Mouse (Mus musculus): Measurements from ENCODE around the gene Speg. TPM values are rescaled to one million over a fixed set of nuclear protein-coding genes. Genes with fewer than 3 reads are reported as not detected.

The Speg gene
- polyA plus RNA-seq, 1 experiment from 2014 or later: 19.1 TPM

- no peaks in the 10 kb centered on the region for H3K9me3 ChIP-seq (ENCODE audit: control insufficient read depth, low read length)
- H3K9ac ChIP-seq (ENCODE audit: low read length): no peak overlapping the region
- H3K27me3 ChIP-seq (ENCODE audit: control insufficient read depth, insufficient read depth, low read length): peaks cover 10% of the 10 kb centered on the region; the same call in 1 of the 2 replicates
- H3K27ac ChIP-seq (ENCODE audit: low read depth, low read length): no peak overlapping the region
- 86% methylated on average over 3 of the region's 3 CpGs for WGBS
- no peak overlapping the region for H3K4me2 ChIP-seq (ENCODE audit: low read depth)
- H3K4me1 ChIP-seq (ENCODE audit: control insufficient read depth, insufficient read depth, low read length): peaks cover 12% of the 10 kb centered on the region
- DNase-seq (ENCODE audit: low spot score): no peak
- no peaks in the 10 kb centered on the region for H3K36me3 ChIP-seq (ENCODE audit: control insufficient read depth, insufficient read depth, low read length)
- ATAC-seq (ENCODE audit: insufficient read depth, low FRiP score, low TSS enrichment): no peak
- no peak overlapping the region for H3K4me3 ChIP-seq (ENCODE audit: low read depth, low read length)
These were observed 2.6 kb upstream of the Speg start for GRCm38 (mm10) chr1:75372450-75372849.

- Histone ChIP-seq H3K4me2 (ENCODE audit: low read depth) (no peak overlapping the region), H3K36me3 (ENCODE audit: control insufficient read depth, insufficient read depth, low read length) (no peaks in the 10 kb centered on the region), H3K27ac (ENCODE audit: low read depth, low read length) (no peak overlapping the region), H3K4me3 (ENCODE audit: low read depth, low read length) (no peak overlapping the region), H3K27me3 (ENCODE audit: control insufficient read depth, insufficient read depth, low read length) (peaks cover 12% of the 10 kb centered on the region; the same call in 1 of the 2 replicates), H3K9ac (ENCODE audit: low read length) (no peak overlapping the region), H3K4me1 (ENCODE audit: control insufficient read depth, insufficient read depth, low read length) (peaks cover 12% of the 10 kb centered on the region), H3K9me3 (ENCODE audit: control insufficient read depth, low read length) (no peaks in the 10 kb centered on the region)
- DNase-seq (ENCODE audit: low spot score): no peak
- no peak for ATAC-seq (ENCODE audit: insufficient read depth, low FRiP score, low TSS enrichment)
- 50% methylated on average over 3 of the region's 3 CpGs for WGBS
These were observed 1.8 kb upstream of the Speg start for GRCm38 (mm10) chr1:75373276-75373675.

- no peak for DNase-seq (ENCODE audit: low spot score)
- Histone ChIP-seq H3K9ac (ENCODE audit: low read length) (no peak overlapping the region), H3K4me3 (ENCODE audit: low read depth, low read length) (no peak overlapping the region), H3K36me3 (ENCODE audit: control insufficient read depth, insufficient read depth, low read length) (no peaks in the 10 kb centered on the region), H3K27ac (ENCODE audit: low read depth, low read length) (no peak overlapping the region), H3K4me2 (ENCODE audit: low read depth) (no peak overlapping the region), H3K4me1 (ENCODE audit: control insufficient read depth, insufficient read depth, low read length) (peaks cover 15% of the 10 kb centered on the region), H3K27me3 (ENCODE audit: control insufficient read depth, insufficient read depth, low read length) (peaks cover 12% of the 10 kb centered on the region; the same call in 1 of the 2 replicates), H3K9me3 (ENCODE audit: control insufficient read depth, low read length) (no peaks in the 10 kb centered on the region)
- 71% methylated on average over 2 of the region's 2 CpGs for WGBS
- ATAC-seq (ENCODE audit: insufficient read depth, low FRiP score, low TSS enrichment): no peak
These were observed 4.1 kb downstream of the Speg start for GRCm38 (mm10) chr1:75379196-75379595.

DNA sequence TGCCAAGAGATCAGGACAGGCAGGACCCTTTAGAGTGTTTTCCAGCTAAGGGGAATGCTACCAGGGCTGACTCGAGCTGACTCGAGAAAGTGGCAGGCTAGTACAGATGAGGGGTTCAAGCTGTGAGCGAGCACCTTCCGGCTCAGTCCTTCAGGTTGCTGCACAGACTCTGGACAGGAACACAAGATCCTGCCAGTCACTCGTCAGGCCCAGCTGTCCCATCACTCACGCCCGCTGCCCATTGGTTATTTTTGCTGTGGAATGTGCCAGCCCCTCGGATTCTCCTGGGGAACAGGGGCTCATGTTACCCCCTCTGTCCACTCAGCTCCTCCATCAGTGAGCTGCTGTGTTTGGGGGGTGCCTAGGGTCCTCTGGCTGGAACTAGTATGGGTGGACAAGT, 4.8 kb downstream of the Speg start:
- no peak for DNase-seq (ENCODE audit: low spot score)
- H3K4me1 ChIP-seq (ENCODE audit: control insufficient read depth, insufficient read depth, low read length): peaks cover 15% of the 10 kb centered on the region
- 70% methylated on average over 8 of the region's 8 CpGs for WGBS

DNA sequence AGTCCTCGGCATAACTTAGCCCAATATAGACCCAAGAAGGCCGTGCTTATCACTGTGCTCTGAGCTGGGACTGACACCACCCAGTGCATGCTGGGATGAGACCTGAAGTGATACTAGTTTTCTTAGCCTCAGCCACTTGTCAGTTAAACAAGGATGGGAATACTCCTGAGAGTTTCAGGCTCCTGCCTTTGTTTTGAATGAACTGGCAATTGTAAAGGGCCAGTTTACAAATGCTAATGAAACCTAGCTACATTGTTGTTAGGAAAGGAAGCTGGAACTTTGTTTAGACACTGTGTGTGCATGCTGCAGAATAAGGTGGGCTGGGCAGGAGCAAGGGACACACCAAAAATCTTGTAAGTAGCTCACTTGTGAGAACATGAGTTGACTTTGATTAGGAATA, 5.9 kb downstream of the Speg start:
- H3K4me2 ChIP-seq (ENCODE audit: low read depth): no peak overlapping the region

More for the DNA sequence above, 4.8 kb downstream of the Speg start:
- H3K4me2 ChIP-seq (ENCODE audit: low read depth): no peak overlapping the region
- no peaks in the 10 kb centered on the region for H3K9me3 ChIP-seq (ENCODE audit: control insufficient read depth, low read length)
- no peak overlapping the region for H3K27ac ChIP-seq (ENCODE audit: low read depth, low read length)
- H3K27me3 ChIP-seq (ENCODE audit: control insufficient read depth, insufficient read depth, low read length): peaks cover 12% of the 10 kb centered on the region; the same call in 1 of the 2 replicates
- H3K4me3 ChIP-seq (ENCODE audit: low read depth, low read length): no peak overlapping the region
- H3K36me3 ChIP-seq (ENCODE audit: control insufficient read depth, insufficient read depth, low read length): no peaks in the 10 kb centered on the region
- ATAC-seq (ENCODE audit: insufficient read depth, low FRiP score, low TSS enrichment): no peak
- H3K9ac ChIP-seq (ENCODE audit: low read length): no peak overlapping the region

DNA sequence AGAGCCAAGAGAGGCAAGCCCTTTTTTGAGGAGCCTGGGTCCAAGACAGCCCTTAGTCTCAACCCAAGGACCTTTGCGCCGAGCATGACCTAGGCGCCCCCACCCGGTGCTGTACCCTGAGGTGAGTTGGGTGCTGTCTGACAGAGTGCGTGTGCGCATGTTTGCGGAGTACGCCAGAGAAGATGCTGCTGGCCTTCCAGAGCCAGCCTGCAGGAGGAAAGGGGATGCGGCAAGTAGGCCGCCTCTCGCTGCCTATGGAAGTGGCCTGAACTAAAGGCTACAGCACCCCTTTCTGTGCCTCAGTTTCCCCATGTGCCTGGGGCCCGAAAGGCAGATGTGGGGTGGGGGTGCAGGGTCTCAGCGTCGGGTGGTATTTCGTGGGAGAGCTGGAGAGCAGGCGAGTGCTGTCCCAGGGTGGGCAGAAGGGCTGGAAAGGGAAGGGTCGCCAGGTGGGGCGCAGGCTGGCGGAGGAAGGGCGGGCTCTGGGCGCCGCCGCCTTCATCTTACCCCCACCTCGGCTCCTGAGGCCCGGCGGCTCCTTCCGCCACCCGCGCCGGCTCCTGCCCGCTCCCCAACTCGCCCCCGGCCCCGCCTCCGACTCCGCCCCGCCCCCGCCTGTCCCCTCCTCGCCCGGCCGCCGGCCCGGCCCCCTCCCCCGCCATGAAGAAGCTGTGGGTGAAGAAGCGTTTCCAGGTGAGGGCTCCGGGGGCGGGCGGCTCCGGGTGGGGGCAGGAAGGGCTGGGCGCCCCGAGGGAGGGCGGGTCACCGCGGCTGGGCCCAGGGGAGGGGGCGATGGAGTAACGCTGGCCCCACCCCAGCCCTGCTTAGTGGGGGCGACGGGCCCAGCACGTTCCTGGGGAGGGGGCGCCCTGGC, 6.6 kb downstream of the Speg start:
- 3% methylated on average over 30 of the region's 60 CpGs for WGBS
- H3K4me1 ChIP-seq (ENCODE audit: control insufficient read depth, insufficient read depth, low read length): peaks cover 18% of the 10 kb centered on the region
- H3K9me3 ChIP-seq (ENCODE audit: control insufficient read depth, low read length): no peaks in the 10 kb centered on the region
- ATAC-seq (ENCODE audit: insufficient read depth, low FRiP score, low TSS enrichment): peak; percentile 40; the same call in 1 of the 2 replicates
- DNase-seq (ENCODE audit: low spot score): peak; percentile 63
- peak overlapping the region; percentile 91 for H3K4me2 ChIP-seq (ENCODE audit: low read depth)
- H3K27ac ChIP-seq (ENCODE audit: low read depth, low read length): peak overlapping the region; percentile 49
- H3K9ac ChIP-seq (ENCODE audit: low read length): peak overlapping the region; percentile 73
- peak overlapping the region; percentile 67 for H3K4me3 ChIP-seq (ENCODE audit: low read depth, low read length)
- no peaks in the 10 kb centered on the region for H3K36me3 ChIP-seq (ENCODE audit: control insufficient read depth, insufficient read depth, low read length)
- peaks cover 9% of the 10 kb centered on the region for H3K27me3 ChIP-seq (ENCODE audit: control insufficient read depth, insufficient read depth, low read length)

More for the DNA sequence above, 5.9 kb downstream of the Speg start:
- DNase-seq (ENCODE audit: low spot score): no peak
- ATAC-seq (ENCODE audit: insufficient read depth, low FRiP score, low TSS enrichment): no peak
- Histone ChIP-seq H3K9me3 (ENCODE audit: control insufficient read depth, low read length) (no peaks in the 10 kb centered on the region), H3K27ac (ENCODE audit: low read depth, low read length) (no peak overlapping the region), H3K9ac (ENCODE audit: low read length) (no peak overlapping the region), H3K27me3 (ENCODE audit: control insufficient read depth, insufficient read depth, low read length) (peaks cover 6% of the 10 kb centered on the region), H3K4me3 (ENCODE audit: low read depth, low read length) (no peak overlapping the region), H3K36me3 (ENCODE audit: control insufficient read depth, insufficient read depth, low read length) (no peaks in the 10 kb centered on the region), H3K4me1 (ENCODE audit: control insufficient read depth, insufficient read depth, low read length) (peaks cover 15% of the 10 kb centered on the region)
- WGBS: 31% methylated on average over 2 of the region's 2 CpGs

- under 1% methylated on average over 28 of the region's 28 CpGs for WGBS
- DNase-seq (ENCODE audit: low spot score): peak; percentile 43
- Histone ChIP-seq H3K27me3 (ENCODE audit: control insufficient read depth, insufficient read depth, low read length) (peaks cover 17% of the 10 kb centered on the region), H3K4me2 (ENCODE audit: low read depth) (peak overlapping the region; percentile 91), H3K4me1 (ENCODE audit: control insufficient read depth, insufficient read depth, low read length) (peaks cover 23% of the 10 kb centered on the region), H3K36me3 (ENCODE audit: control insufficient read depth, insufficient read depth, low read length) (no peaks in the 10 kb centered on the region), H3K27ac (ENCODE audit: low read depth, low read length) (peak overlapping the region; percentile 49), H3K4me3 (ENCODE audit: low read depth, low read length) (peak overlapping the region; percentile 67), H3K9me3 (ENCODE audit: control insufficient read depth, low read length) (no peaks in the 10 kb centered on the region), H3K9ac (ENCODE audit: low read length) (peak overlapping the region; percentile 73)
- ATAC-seq (ENCODE audit: insufficient read depth, low FRiP score, low TSS enrichment): peak; percentile 20; the same call in 1 of the 2 replicates
These were observed 7.4 kb downstream of the Speg start for GRCm38 (mm10) chr1:75382356-75383071.

DNA sequence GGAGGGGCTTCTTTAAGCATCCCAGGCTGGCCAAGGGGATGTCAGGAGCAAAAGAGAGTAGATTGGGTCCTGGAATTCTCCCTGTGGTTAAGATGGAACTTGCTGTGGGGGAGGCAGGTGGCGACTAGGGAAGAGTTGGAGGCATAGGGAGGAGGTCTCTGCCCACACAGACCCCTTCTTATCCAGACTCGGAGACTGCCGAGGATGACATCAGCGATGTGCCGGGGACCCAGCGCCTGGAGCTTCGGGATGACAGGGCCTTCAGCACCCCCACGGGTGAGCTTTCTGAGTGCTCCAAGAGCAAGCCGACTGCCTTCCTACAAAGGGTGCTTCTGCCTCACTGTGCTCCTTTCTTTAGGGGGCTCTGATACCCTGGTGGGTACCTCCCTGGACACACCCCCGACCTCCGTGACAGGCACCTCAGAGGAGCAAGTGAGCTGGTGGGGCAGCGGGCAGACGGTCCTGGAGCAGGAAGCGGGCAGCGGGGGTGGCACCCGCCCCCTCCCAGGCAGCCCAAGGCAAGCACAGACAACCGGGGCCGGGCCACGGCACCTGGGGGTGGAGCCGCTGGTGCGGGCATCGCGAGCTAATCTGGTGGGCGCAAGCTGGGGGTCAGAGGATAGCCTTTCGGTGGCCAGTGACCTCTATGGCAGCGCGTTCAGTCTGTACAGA, 9.5 kb downstream of the Speg start:
- H3K9me3 ChIP-seq (ENCODE audit: control insufficient read depth, low read length): no peaks in the 10 kb centered on the region
- no peaks in the 10 kb centered on the region for H3K36me3 ChIP-seq (ENCODE audit: control insufficient read depth, insufficient read depth, low read length)
- peaks cover 34% of the 10 kb centered on the region for H3K4me1 ChIP-seq (ENCODE audit: control insufficient read depth, insufficient read depth, low read length)
- 86% methylated on average over 27 of the region's 27 CpGs for WGBS
- DNase-seq (ENCODE audit: low spot score) (no peak), ATAC-seq (ENCODE audit: insufficient read depth, low FRiP score, low TSS enrichment) (no peak)
- peaks cover 35% of the 10 kb centered on the region for H3K27me3 ChIP-seq (ENCODE audit: control insufficient read depth, insufficient read depth, low read length)
- no peak overlapping the region for H3K9ac ChIP-seq (ENCODE audit: low read length)
- no peak overlapping the region for H3K27ac ChIP-seq (ENCODE audit: low read depth, low read length)
- no peak overlapping the region; the same call in 1 of the 2 replicates for H3K4me2 ChIP-seq (ENCODE audit: low read depth)
- no peak overlapping the region for H3K4me3 ChIP-seq (ENCODE audit: low read depth, low read length)
